Mouse (Mus musculus): ENCODE measurements around the gene Scn8a. TPM values are rescaled to one million over a fixed set of nuclear protein-coding genes. Genes with fewer than 3 reads are reported as not detected.
A peak's percentile ranks its signal among the peaks of the same experiment; 100 is the strongest.

The Scn8a gene
- polyA plus RNA-seq, 1 experiment: not detected

- H3K79me2 ChIP-seq (ENCODE audit: control insufficient read depth, insufficient read depth): no peaks in the 10 kb centered on the region
These were observed 137.6 kb downstream of the Scn8a start for GRCm38 (mm10) chr15:101007236-101007635.

GRCm38 (mm10) chr15:101008386-101009010 lies 138.8 kb downstream of the Scn8a start:
- H3K79me2 ChIP-seq (ENCODE audit: control insufficient read depth, insufficient read depth): no peaks in the 10 kb centered on the region
- H3K4me3 ChIP-seq: no peak overlapping the region
- no peak overlapping the region for H3K4me2 ChIP-seq (ENCODE audit: low read depth)
- peaks cover 36% of the 10 kb centered on the region for H3K27me3 ChIP-seq (ENCODE audit: control insufficient read depth, insufficient read depth, insufficient read length)
- H3K36me3 ChIP-seq (ENCODE audit: control insufficient read depth, insufficient read depth): no peaks in the 10 kb centered on the region
- TF ChIP-seq CEBPB (IDR thresholded peaks at IDR 0.05; ENCODE audit: insufficient read depth, poor library complexity, severe bottlenecking): no peak
- no peak for TF ChIP-seq REST (IDR thresholded peaks at IDR 0.05; ENCODE audit: insufficient read depth, insufficient read length)
- no peak for TF ChIP-seq TCF12 (IDR thresholded peaks at IDR 0.05; ENCODE audit: insufficient read depth, poor library complexity, severe bottlenecking)
- TF ChIP-seq TCF3 (IDR thresholded peaks at IDR 0.05; ENCODE audit: insufficient read length, low read depth): no peak
- no peak for TF ChIP-seq MAX (IDR thresholded peaks at IDR 0.05; ENCODE audit: low read depth)
- TF ChIP-seq E2F4 (IDR thresholded peaks at IDR 0.05; ENCODE audit: insufficient read depth): no peak
- no peak for TF ChIP-seq MYOD1 (IDR thresholded peaks at IDR 0.05; ENCODE audit: control insufficient read depth in 1 of 3, insufficient read length in 2 of 3, low read depth in 2 of 3)
- TF ChIP-seq MYOG (IDR thresholded peaks at IDR 0.05; ENCODE audit: control insufficient read depth in 1 of 3, insufficient read depth in 1 of 3, insufficient read length in 2 of 3, low read depth in 2 of 3): no peak
- TF ChIP-seq SRF (IDR thresholded peaks at IDR 0.05; ENCODE audit: control insufficient read depth, insufficient read length, low read depth): no peak
- no peak overlapping the region for H3ac ChIP-seq (ENCODE audit: control insufficient read depth, insufficient read length)

More at GRCm38 (mm10) chr15:101007236-101007635, 137.6 kb downstream of the Scn8a start:
- Histone ChIP-seq H3K27me3 (ENCODE audit: control insufficient read depth, insufficient read depth, insufficient read length) (peaks cover 32% of the 10 kb centered on the region), H3K36me3 (ENCODE audit: control insufficient read depth, insufficient read depth) (no peaks in the 10 kb centered on the region), H3K4me3 (no peak overlapping the region), H3K4me2 (ENCODE audit: low read depth) (peak overlapping the region; percentile 44), H3ac (ENCODE audit: control insufficient read depth, insufficient read length) (no peak overlapping the region)
- TF ChIP-seq TCF12 (IDR thresholded peaks at IDR 0.05; ENCODE audit: insufficient read depth, poor library complexity, severe bottlenecking) (no peak), POLR2AphosphoS2 (IDR thresholded peaks at IDR 0.05; ENCODE audit: insufficient read length, low read depth) (no peak), POLR2A (IDR thresholded peaks at IDR 0.05; ENCODE audit: insufficient read length, low read depth) (no peak), E2F4 (IDR thresholded peaks at IDR 0.05; ENCODE audit: insufficient read depth) (no peak), SRF (IDR thresholded peaks at IDR 0.05; ENCODE audit: control insufficient read depth, insufficient read length, low read depth) (no peak), MAX (IDR thresholded peaks at IDR 0.05; ENCODE audit: low read depth) (no peak), MYOG (IDR thresholded peaks at IDR 0.05; ENCODE audit: control insufficient read depth in 1 of 3, insufficient read depth in 1 of 3, insufficient read length in 2 of 3, low read depth in 2 of 3) (no peak), USF1 (IDR thresholded peaks at IDR 0.05; ENCODE audit: low read depth) (no peak), CEBPB (IDR thresholded peaks at IDR 0.05; ENCODE audit: insufficient read depth, poor library complexity, severe bottlenecking) (no peak), REST (IDR thresholded peaks at IDR 0.05; ENCODE audit: insufficient read depth, insufficient read length) (no peak), TCF3 (IDR thresholded peaks at IDR 0.05; ENCODE audit: insufficient read length, low read depth) (no peak)

GRCm38 (mm10) chr15:101011352-101011751 lies 141.7 kb downstream of the Scn8a start:
- Histone ChIP-seq H3K27me3 (ENCODE audit: control insufficient read depth, insufficient read depth, insufficient read length) (peaks cover 53% of the 10 kb centered on the region), H3K79me2 (ENCODE audit: control insufficient read depth, insufficient read depth) (no peaks in the 10 kb centered on the region), H3K4me3 (no peak overlapping the region), H3ac (ENCODE audit: control insufficient read depth, insufficient read length) (no peak overlapping the region), H3K4me2 (ENCODE audit: low read depth) (no peak overlapping the region), H3K36me3 (ENCODE audit: control insufficient read depth, insufficient read depth) (no peaks in the 10 kb centered on the region)
- TF ChIP-seq TCF3 (IDR thresholded peaks at IDR 0.05; ENCODE audit: insufficient read length, low read depth) (no peak), CEBPB (IDR thresholded peaks at IDR 0.05; ENCODE audit: insufficient read depth, poor library complexity, severe bottlenecking) (no peak), MYOG (IDR thresholded peaks at IDR 0.05; ENCODE audit: control insufficient read depth in 1 of 3, insufficient read depth in 1 of 3, insufficient read length in 2 of 3, low read depth in 2 of 3) (no peak), SRF (IDR thresholded peaks at IDR 0.05; ENCODE audit: control insufficient read depth, insufficient read length, low read depth) (no peak)

- Histone ChIP-seq H3K4me3 (no peak overlapping the region), H3K36me3 (ENCODE audit: control insufficient read depth, insufficient read depth) (no peaks in the 10 kb centered on the region), H3K27me3 (ENCODE audit: control insufficient read depth, insufficient read depth, insufficient read length) (peaks cover 75% of the 10 kb centered on the region), H3K4me2 (ENCODE audit: low read depth) (no peak overlapping the region), H3K79me2 (ENCODE audit: control insufficient read depth, insufficient read depth) (no peaks in the 10 kb centered on the region), H3ac (ENCODE audit: control insufficient read depth, insufficient read length) (no peak overlapping the region)
- TF ChIP-seq TCF3 (IDR thresholded peaks at IDR 0.05; ENCODE audit: insufficient read length, low read depth) (no peak), MYOD1 (IDR thresholded peaks at IDR 0.05; ENCODE audit: control insufficient read depth in 1 of 3, insufficient read length in 2 of 3, low read depth in 2 of 3) (no peak), TCF12 (IDR thresholded peaks at IDR 0.05; ENCODE audit: insufficient read depth, poor library complexity, severe bottlenecking) (no peak), CEBPB (IDR thresholded peaks at IDR 0.05; ENCODE audit: insufficient read depth, poor library complexity, severe bottlenecking) (no peak), POLR2AphosphoS2 (IDR thresholded peaks at IDR 0.05; ENCODE audit: insufficient read length, low read depth) (no peak), USF1 (IDR thresholded peaks at IDR 0.05; ENCODE audit: low read depth) (no peak), MYOG (IDR thresholded peaks at IDR 0.05; ENCODE audit: control insufficient read depth in 1 of 3, insufficient read depth in 1 of 3, insufficient read length in 2 of 3, low read depth in 2 of 3) (no peak), E2F4 (IDR thresholded peaks at IDR 0.05; ENCODE audit: insufficient read depth) (no peak), REST (IDR thresholded peaks at IDR 0.05; ENCODE audit: insufficient read depth, insufficient read length) (no peak)
These were observed 159.3 kb downstream of the Scn8a start for GRCm38 (mm10) chr15:101028960-101029359.

GRCm38 (mm10) chr15:101039651-101040050 lies 170.0 kb downstream of the Scn8a start:
- no peak overlapping the region for H3K4me2 ChIP-seq (ENCODE audit: low read depth)
- H3K4me3 ChIP-seq: no peak overlapping the region

More at GRCm38 (mm10) chr15:101039651-101040050, 170.0 kb downstream of the Scn8a start:
- no peak overlapping the region for H3ac ChIP-seq (ENCODE audit: control insufficient read depth, insufficient read length)
- TF ChIP-seq MYOG (IDR thresholded peaks at IDR 0.05; ENCODE audit: control insufficient read depth in 1 of 3, insufficient read depth in 1 of 3, insufficient read length in 2 of 3, low read depth in 2 of 3): peak in 1 of 3 experiments; percentile 4
- no peak for TF ChIP-seq MAX (IDR thresholded peaks at IDR 0.05; ENCODE audit: low read depth)
- no peaks in the 10 kb centered on the region for H3K36me3 ChIP-seq (ENCODE audit: control insufficient read depth, insufficient read depth)
- peaks cover 57% of the 10 kb centered on the region for H3K27me3 ChIP-seq (ENCODE audit: control insufficient read depth, insufficient read depth, insufficient read length)
- H3K79me2 ChIP-seq (ENCODE audit: control insufficient read depth, insufficient read depth): no peaks in the 10 kb centered on the region
